Mouse (Mus musculus): ENCODE data around the gene Myl6b. TPM values are rescaled to one million over a fixed set of nuclear protein-coding genes. Genes with fewer than 3 reads are reported as not detected.

Myl6b gene
- total RNA-seq (2023): 1 to 10 TPM in 1 of 2 experiments, not detected in 1; 1.0 TPM

DNA sequence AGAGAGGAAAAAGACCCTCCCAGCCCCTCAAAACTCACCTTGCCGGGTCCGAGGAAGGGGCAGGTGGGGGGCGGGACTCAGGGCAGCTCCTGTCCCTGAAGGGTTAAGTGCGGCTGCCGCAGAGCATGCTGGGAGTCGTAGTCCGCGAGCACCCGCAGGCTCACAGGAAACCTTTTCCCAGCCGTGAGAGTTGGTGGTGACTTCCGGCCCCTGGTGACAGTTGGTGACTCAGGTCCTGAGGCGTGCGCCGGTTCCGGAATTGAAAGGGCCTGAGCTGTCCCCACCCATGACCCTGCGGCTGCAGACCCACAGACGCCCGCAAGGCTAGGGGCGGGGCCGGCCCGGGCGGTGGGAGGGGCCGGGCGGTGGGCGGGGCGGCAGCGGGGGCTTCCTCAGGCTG lies at the start of gene Myl6b:
Gene Myl6b, minus strand, starts transcription at position 96 of the 400 bp plus-strand sequence.

GRCm38 (mm10) chr10:128547361-128548032 lies 49.0 kb upstream of the Myl6b start, which contains the start of gene Zc3h10:
Gene Zc3h10 (minus strand): TSS chr10:128547774.

GRCm38 (mm10) chr10:128525671-128526308 lies 27.3 kb upstream of the Myl6b start, which contains the start of gene Esyt1:
Gene Esyt1 (minus strand): TSS chr10:128525871.

GRCm38 (mm10) chr10:128493695-128494666 lies 4.5 kb downstream of the Myl6b start, which contains the start of gene Myl6:
Gene Myl6 (minus strand): TSS chr10:128494145.

GRCm38 (mm10) chr10:128458719-128459408 lies 39.6 kb downstream of the Myl6b start, which contains the start of gene Smarcc2:
Gene Smarcc2 (plus strand): TSS chr10:128459248.

Other genes starting within 250 kb of the Myl6b start
- under 1 TPM in 1 of 2 experiments, not detected in 1; 0.38 TPM for gene Apon, start 244.6 kb downstream of the Myl6b start, total RNA-seq (2023)
- 1 to 10 TPM in 1 of 2 experiments, under 1 TPM in 1; 0.89 to 1.5 TPM for gene Apof, start 230.0 kb downstream of the Myl6b start, total RNA-seq (2023)
- 100 to 1,000 TPM; 136 to 139 TPM for gene Stat2, start 228.1 kb downstream of the Myl6b start, total RNA-seq (2023)
- gene Il23a, start 199.9 kb downstream of the Myl6b start, total RNA-seq (2023): not detected
- gene Pan2, start 195.3 kb downstream of the Myl6b start, total RNA-seq (2023): 10 to 100 TPM; 64.1 to 67.9 TPM
- gene Cnpy2, start 176.2 kb downstream of the Myl6b start, total RNA-seq (2023): 10 to 100 TPM; 26.6 to 30.1 TPM
- 100 to 1,000 TPM; 108 to 111 TPM for gene Cs, start 161.0 kb downstream of the Myl6b start, total RNA-seq (2023)
- 10 to 100 TPM; 39.6 to 39.7 TPM for gene Coq10a, start 129.7 kb downstream of the Myl6b start, total RNA-seq (2023)
- 10 to 100 TPM; 74.5 to 79.2 TPM for gene Ankrd52, start 121.6 kb downstream of the Myl6b start, total RNA-seq (2023)
- gene Slc39a5, start 97.5 kb downstream of the Myl6b start, total RNA-seq (2023): not detected
- gene Nabp2, start 87.2 kb downstream of the Myl6b start, total RNA-seq (2023): 10 to 100 TPM; 47.3 to 50.6 TPM
- gene Rnf41, start 87.0 kb downstream of the Myl6b start, total RNA-seq (2023): 10 to 100 TPM; 70.9 to 76.8 TPM
- gene Smarcc2, start 39.4 kb downstream of the Myl6b start, total RNA-seq (2023): 100 to 1,000 TPM; 167 to 179 TPM
- 100 to 1,000 TPM; 532 to 547 TPM for gene Myl6, start 4.5 kb downstream of the Myl6b start, total RNA-seq (2023)
- gene Esyt1, start 27.2 kb upstream of the Myl6b start, total RNA-seq (2023): 100 to 1,000 TPM; 256 to 263 TPM
- gene Zc3h10, start 49.1 kb upstream of the Myl6b start, total RNA-seq (2023): 10 to 100 TPM; 64.2 to 67.6 TPM
- 1,000 to 10,000 TPM; 3,633 to 3,680 TPM for gene Rpl41, start 50.6 kb upstream of the Myl6b start, total RNA-seq (2023)
- 10 to 100 TPM; 83.0 to 90.6 TPM for gene Pa2g4, start 67.3 kb upstream of the Myl6b start, total RNA-seq (2023)
- gene Erbb3, start 91.0 kb upstream of the Myl6b start, total RNA-seq (2023): 1 to 10 TPM; 1.2 to 1.3 TPM
- 1,000 to 10,000 TPM; 1,119 to 1,137 TPM for gene Rps26, start 128.1 kb upstream of the Myl6b start, total RNA-seq (2023)
- under 1 TPM in 1 of 2 experiments, not detected in 1; 0.32 TPM for gene Ikzf4, start 147.3 kb upstream of the Myl6b start, total RNA-seq (2023)
- 10 to 100 TPM in 1 of 2 experiments, 1 to 10 TPM in 1; 8.6 to 10.1 TPM for gene Suox, start 175.4 kb upstream of the Myl6b start, total RNA-seq (2023)
- 10 to 100 TPM; 71.4 to 72.8 TPM for gene Rab5b, start 197.6 kb upstream of the Myl6b start, total RNA-seq (2023)
- gene Pmel, start 205.5 kb upstream of the Myl6b start, total RNA-seq (2023): 1 to 10 TPM in 1 of 2 experiments, under 1 TPM in 1; 0.87 to 1.2 TPM
- 10 to 100 TPM; 56.7 to 61.7 TPM for gene Cdk2, start 206.3 kb upstream of the Myl6b start, total RNA-seq (2023)
- 100 to 1,000 TPM; 188 to 201 TPM for gene Dgka, start 246.2 kb upstream of the Myl6b start, total RNA-seq (2023)
- gene Pym1, start 249.2 kb upstream of the Myl6b start, total RNA-seq (2023): 10 to 100 TPM; 46.2 to 59.0 TPM